Mouse (Mus musculus) liver, adult 2 months (tissue): ENCODE data around the gene Pou2f3. TPM values are rescaled to one million over a fixed set of nuclear protein-coding genes. Genes with fewer than 3 reads are reported as not detected.

Experiments
- DNase-seq: peaks from one replicate; pipeline ENCODE4 v3.0.0-alpha.2; 2011; ENCODE audit warnings: low read depth, low spot score; ENCODE audit errors: extremely low read depth
- H3K27ac ChIP-seq: fragments of 200-500 bp; replicated peaks from 2 replicates; pipeline ENCODE4 v1.5.1; 2012; ENCODE audit warnings: low read depth, mild to moderate bottlenecking, control low read depth, inconsistent platforms, low read length; ENCODE audit not compliant: insufficient read depth
- H3K27me3 ChIP-seq: fragments of 200-500 bp; 2 replicates; pipeline ENCODE4 v1.6.1; 2012; ENCODE audit warnings: mild to moderate bottlenecking, moderate library complexity, low read length, inconsistent platforms; ENCODE audit not compliant: control insufficient read depth, insufficient read depth
- H3K36me3 ChIP-seq: fragments of 200-500 bp; 2 replicates; pipeline ENCODE4 v1.6.1; 2012; ENCODE audit warnings: low read length, inconsistent platforms; ENCODE audit not compliant: control insufficient read depth, insufficient read depth
- H3K4me1 ChIP-seq: fragments of 200-500 bp; 2 replicates; pipeline ENCODE4 v1.6.1; 2011; ENCODE audit warnings: low read length; ENCODE audit not compliant: control insufficient read depth, insufficient read depth
- H3K4me3 ChIP-seq: fragments of 200-500 bp; 2 replicates; pipeline ENCODE4 v1.5.1; 2011; ENCODE audit warnings: low read depth, mild to moderate bottlenecking, control low read depth, low read length, moderate library complexity; ENCODE audit not compliant: insufficient read depth
- H3K79me2 ChIP-seq: fragments of 200-500 bp; 2 replicates; pipeline ENCODE4 v1.6.1; 2012; ENCODE audit warnings: inconsistent platforms, mild to moderate bottlenecking, low read length, moderate library complexity; ENCODE audit not compliant: control insufficient read depth, insufficient read depth
- H3K9ac ChIP-seq: fragments of 200-500 bp; 2 replicates; pipeline ENCODE4 v1.6.1; 2012; ENCODE audit warnings: low read depth, mild to moderate bottlenecking, control low read depth, inconsistent platforms, low read length
- CTCF ChIP-seq: fragments of 200-500 bp; IDR thresholded peaks from 2 replicates; pipeline ENCODE4 v1.5.1; 2011; ENCODE audit warnings: low read depth, low read length, control low read depth
- POLR2A ChIP-seq: fragments of 200-500 bp; IDR thresholded peaks from 2 replicates; pipeline ENCODE4 v1.6.1; 2011; ENCODE audit warnings: low read length, control low read depth; ENCODE audit not compliant: insufficient read depth; ENCODE audit errors: extremely low read depth
- WGBS: fragments of 180-500 bp; shearing (Covaris S2); methylation state at CpG from one replicate; pipeline ENCODE4 v1.1.7; 2018; 5-methylcytosine and 5-hydroxymethylcytosine counted together
- polyA plus RNA-seq: library from polyadenylated mRNA; depleted of rRNA; stranded (reverse); fragments of >200 nt; gene quantifications from 2 replicates; pipeline ENCODE4 v1.2.3, GENCODE M21; 2012
- total RNA-seq: library from RNA; depleted of rRNA; stranded (reverse); fragments of >200 nt; gene quantifications from 2 replicates; pipeline ENCODE4 v1.2.3, GENCODE M21; 2014

Gene Pou2f3
- total and polyA plus RNA-seq, 2 experiments = not detected

GRCm38 (mm10) chr9:43085686-43086285, 124.4 kb downstream of the Pou2f3 start:
- Histone ChIP-seq H3K4me1 (peaks cover 6% of the 10 kb centered on the region), H3K36me3 (no peaks in the 10 kb centered on the region; the same call in 1 of the 2 replicates), H3K79me2 (peaks cover 39% of the 10 kb centered on the region), H3K9ac (no peak overlapping the region), H3K4me3 (no peak overlapping the region), H3K27me3 (no peaks in the 10 kb centered on the region), H3K27ac (no peak overlapping the region)
- DNase-seq = no peak
- no peak for TF ChIP-seq POLR2A
- TF ChIP-seq CTCF = no peak
- 89% methylated on average over 1 of the region's 1 CpGs for WGBS

GRCm38 (mm10) chr9:43084496-43085362, 125.4 kb downstream of the Pou2f3 start:
- Histone ChIP-seq H3K9ac (no peak overlapping the region), H3K27me3 (no peaks in the 10 kb centered on the region), H3K79me2 (peaks cover 44% of the 10 kb centered on the region), H3K4me1 (peaks cover 7% of the 10 kb centered on the region), H3K4me3 (no peak overlapping the region), H3K27ac (no peak overlapping the region), H3K36me3 (no peaks in the 10 kb centered on the region; the same call in 1 of the 2 replicates)
- 86% methylated on average over 7 of the region's 7 CpGs for WGBS
- no peak for TF ChIP-seq POLR2A
- TF ChIP-seq CTCF = no peak
- DNase-seq = no peak

- no peak for TF ChIP-seq CTCF
- no peak for TF ChIP-seq POLR2A
- Histone ChIP-seq H3K79me2 (peaks cover 48% of the 10 kb centered on the region), H3K4me3 (no peak overlapping the region), H3K27me3 (no peaks in the 10 kb centered on the region), H3K4me1 (peaks cover 11% of the 10 kb centered on the region), H3K9ac (no peak overlapping the region), H3K36me3 (no peaks in the 10 kb centered on the region), H3K27ac (no peak overlapping the region)
- 83% methylated on average over 7 of the region's 7 CpGs for WGBS
- DNase-seq = no peak
Observed at GRCm38 (mm10) chr9:43083441-43084055, 126.6 kb downstream of the Pou2f3 start.

- WGBS = 63% methylated on average over 3 of the region's 3 CpGs
- Histone ChIP-seq H3K27me3 (no peaks in the 10 kb centered on the region), H3K36me3 (no peaks in the 10 kb centered on the region), H3K4me1 (peaks cover 12% of the 10 kb centered on the region; the same call in 1 of the 2 replicates), H3K79me2 (peaks cover 51% of the 10 kb centered on the region), H3K27ac (no peak overlapping the region), H3K4me3 (no peak overlapping the region), H3K9ac (no peak overlapping the region)
- peak; percentile 73 for DNase-seq
- TF ChIP-seq CTCF (no peak), POLR2A (no peak)
Observed at GRCm38 (mm10) chr9:43078711-43079110, 131.5 kb downstream of the Pou2f3 start.

- Histone ChIP-seq H3K4me3 (no peak overlapping the region), H3K9ac (no peak overlapping the region), H3K36me3 (no peaks in the 10 kb centered on the region), H3K27ac (no peak overlapping the region), H3K4me1 (peaks cover 10% of the 10 kb centered on the region; the same call in 1 of the 2 replicates), H3K27me3 (no peaks in the 10 kb centered on the region), H3K79me2 (peaks cover 57% of the 10 kb centered on the region)
- no peak for TF ChIP-seq POLR2A
- no peak for TF ChIP-seq CTCF
- no peak for DNase-seq
- 72% methylated on average over 7 of the region's 7 CpGs for WGBS
Observed at GRCm38 (mm10) chr9:43076163-43076562, 134.0 kb downstream of the Pou2f3 start.
